Mouse (Mus musculus): ENCODE measurements at regions not wholly inside any gene's neighbourhood (a gene's known extent, or its start where the extent isn't known, plus 50 kb on each side); places are given as distances from the start of the nearest gene placed in this dataset.

DNA sequence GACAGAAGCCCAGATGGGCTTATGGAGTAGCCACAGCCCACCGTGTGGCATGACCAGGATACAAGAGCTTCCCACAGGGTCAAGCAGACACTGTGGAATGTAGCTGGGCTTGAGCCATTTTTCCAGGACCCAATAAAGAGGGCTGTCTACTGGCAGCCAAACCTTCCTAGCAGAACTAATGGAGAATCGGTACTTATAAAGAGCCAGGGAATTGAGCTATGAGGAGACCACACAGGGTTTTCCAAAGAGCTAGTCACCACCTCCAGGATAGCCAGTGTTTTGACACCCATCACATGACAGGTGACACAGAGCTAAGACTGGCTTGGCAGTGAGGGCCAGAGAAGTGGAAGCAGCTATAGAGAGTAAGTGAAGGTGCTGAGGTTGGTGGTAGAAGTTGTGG, 149.9 kb downstream of the Map2k4 start:
- TF ChIP-seq POLR2A (IDR thresholded peaks at IDR 0.05; ENCODE audit: extremely low read depth, insufficient read depth, low read length), result no peak
- no peak for TF ChIP-seq CTCF (IDR thresholded peaks at IDR 0.05; ENCODE audit: low read depth, low read length)

Data from liver, adult 2 months (tissue).